Mouse (Mus musculus): ENCODE results near the gene Lama4. TPM values are rescaled to one million over a fixed set of nuclear protein-coding genes. Genes with fewer than 3 reads are reported as not detected.

The Lama4 gene
- total and polyA plus RNA-seq, 3 experiments, result not detected

DNA sequence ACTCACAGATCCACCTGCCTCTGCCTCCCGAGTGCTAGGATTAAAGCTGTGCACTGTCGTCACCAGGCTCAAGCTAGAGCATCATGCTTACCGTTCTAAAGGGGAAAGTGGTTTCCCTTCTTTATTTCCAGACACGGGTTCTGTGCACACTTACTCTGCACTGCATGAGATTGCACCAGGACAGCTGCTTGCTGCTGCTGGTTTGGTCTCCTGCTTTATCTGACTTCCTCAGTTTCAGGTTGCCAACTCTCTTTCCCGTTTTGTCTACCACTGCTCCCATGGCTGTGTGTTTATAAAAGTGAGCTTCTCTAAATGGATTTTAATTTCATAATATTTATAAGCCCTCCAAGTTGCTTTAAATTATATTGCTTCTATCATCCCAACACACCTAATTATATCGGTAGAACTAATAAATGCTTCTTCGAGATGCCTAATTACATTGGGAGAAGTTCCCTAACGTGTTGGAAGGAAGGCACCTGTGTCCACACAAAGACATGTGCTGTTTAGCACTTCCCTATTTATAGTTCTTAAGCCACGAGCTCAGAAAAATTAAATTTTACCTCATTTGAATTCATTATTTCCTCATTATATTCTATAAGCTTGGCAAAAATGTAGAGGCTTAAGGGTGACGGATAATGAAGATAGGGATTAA is 143.6 kb downstream of the Lama4 start:
- H3K4me3 ChIP-seq (ENCODE audit: control insufficient read depth in 1 of 2, insufficient read depth in 1 of 2, low read depth in 2 of 2, low read length in 2 of 2), result no peak overlapping the region
- H3K4me1 ChIP-seq (ENCODE audit: control insufficient read depth in 1 of 2, insufficient read depth in 2 of 2, low read length in 2 of 2), result no peaks in the 10 kb centered on the region
- H3K79me2 ChIP-seq (ENCODE audit: control insufficient read depth, insufficient read depth, low read length, poor library complexity), result no peaks in the 10 kb centered on the region
- H3K27ac ChIP-seq (ENCODE audit: control insufficient read depth, low read depth, low read length), result no peak overlapping the region
- H3K27me3 ChIP-seq (ENCODE audit: control insufficient read depth in 1 of 2, insufficient read depth in 2 of 2, low read length in 2 of 2), result no peaks in the 10 kb centered on the region
- no peaks in the 10 kb centered on the region for H3K9me3 ChIP-seq (replicated peaks; ENCODE audit: insufficient read depth, low read length)
- DNase-seq (ENCODE audit: low read depth, low spot score), result no peak
- no peaks in the 10 kb centered on the region for H3K36me3 ChIP-seq (ENCODE audit: control insufficient read depth in 1 of 2, insufficient read depth in 2 of 2, low read length in 2 of 2)
- no peak overlapping the region for H3K9ac ChIP-seq (ENCODE audit: control insufficient read depth, low read depth, low read length, poor library complexity, severe bottlenecking)
- TF ChIP-seq USF2 (IDR thresholded peaks at IDR 0.05; ENCODE audit: borderline replicate concordance in 1 of 2, insufficient read depth in 1 of 2, low read depth in 1 of 2, low read length in 2 of 2), result no peak
- TF ChIP-seq HCFC1 (IDR thresholded peaks at IDR 0.05; ENCODE audit: low read depth, low read length), result no peak
- no peak for TF ChIP-seq RCOR1 (IDR thresholded peaks at IDR 0.05; ENCODE audit: low read depth, low read length)
- TF ChIP-seq SIN3A (IDR thresholded peaks at IDR 0.05; ENCODE audit: low read length), result no peak
- no peak for TF ChIP-seq ZMIZ1 (IDR thresholded peaks at IDR 0.05; ENCODE audit: low read depth, low read length)
- TF ChIP-seq ELF1 (IDR thresholded peaks at IDR 0.05; ENCODE audit: low read depth, low read length), result no peak
- no peak for TF ChIP-seq MYC (IDR thresholded peaks at IDR 0.05; ENCODE audit: low read depth, low read length)
- TF ChIP-seq USF1 (IDR thresholded peaks at IDR 0.05; ENCODE audit: low read depth, low read length), result no peak
- TF ChIP-seq ZC3H11A (IDR thresholded peaks at IDR 0.05; ENCODE audit: low read depth, low read length), result no peak
- no peak for TF ChIP-seq NELFE (IDR thresholded peaks at IDR 0.05; ENCODE audit: low read depth, low read length)
- no peak for TF ChIP-seq E2F4 (IDR thresholded peaks at IDR 0.05; ENCODE audit: borderline replicate concordance, low read depth, low read length)
- no peak for TF ChIP-seq KAT2A (conservative IDR thresholded peaks at IDR 0.05; ENCODE audit: low read depth, low read length)
- no peak for TF ChIP-seq TCF12 (IDR thresholded peaks at IDR 0.05; ENCODE audit: low read depth, low read length)
- TF ChIP-seq RAD21 (IDR thresholded peaks at IDR 0.05; ENCODE audit: low read depth, low read length), result no peak
- no peak for TF ChIP-seq EP300 (IDR thresholded peaks at IDR 0.05; ENCODE audit: low read depth in 1 of 2, low read length in 2 of 2)
- no peak for TF ChIP-seq ZNF384 (IDR thresholded peaks at IDR 0.05; ENCODE audit: low read depth, low read length)
- no peak for TF ChIP-seq CTCF (IDR thresholded peaks at IDR 0.05 in 2 of 3, conservative IDR thresholded peaks at IDR 0.05 in 1 of 3; ENCODE audit: control insufficient read depth in 1 of 3, insufficient read depth in 1 of 3, low read depth in 2 of 3, low read length in 3 of 3, poor library complexity in 1 of 3, severe bottlenecking in 1 of 3)
- TF ChIP-seq MEF2A (IDR thresholded peaks at IDR 0.05; ENCODE audit: extremely low read depth, insufficient replicate concordance, low read depth, low read length, poor library complexity, severe bottlenecking), result no peak
- no peak for TF ChIP-seq JUND (IDR thresholded peaks at IDR 0.05; ENCODE audit: low read depth, low read length)

DNA sequence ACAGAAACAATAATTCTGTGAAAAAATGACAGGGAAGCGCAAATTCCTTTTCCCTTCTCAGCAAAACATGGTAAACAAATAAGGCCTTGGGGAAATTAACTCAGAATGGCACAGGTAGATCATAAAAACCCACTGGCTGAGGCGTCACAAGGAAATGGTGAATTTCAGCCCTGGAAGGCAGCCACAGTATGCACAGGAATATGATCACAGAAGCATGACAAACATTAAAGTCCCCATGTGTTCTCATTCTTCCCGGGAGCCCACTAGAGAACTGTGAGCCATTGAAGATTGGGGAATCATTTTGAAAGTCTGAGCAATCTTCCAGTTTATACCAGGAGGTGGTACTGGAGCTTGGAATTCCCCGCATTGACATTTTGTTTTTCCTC is 144.2 kb downstream of the Lama4 start:
- no peaks in the 10 kb centered on the region for H3K79me2 ChIP-seq (ENCODE audit: control insufficient read depth, insufficient read depth, low read length, poor library complexity)
- H3K27me3 ChIP-seq (ENCODE audit: control insufficient read depth in 1 of 2, insufficient read depth in 2 of 2, low read length in 2 of 2), result no peaks in the 10 kb centered on the region
- no peaks in the 10 kb centered on the region for H3K9me3 ChIP-seq (replicated peaks; ENCODE audit: insufficient read depth, low read length)
- no peaks in the 10 kb centered on the region for H3K4me1 ChIP-seq (ENCODE audit: control insufficient read depth in 1 of 2, insufficient read depth in 2 of 2, low read length in 2 of 2)
- TF ChIP-seq E2F4 (IDR thresholded peaks at IDR 0.05; ENCODE audit: borderline replicate concordance, low read depth, low read length), result no peak
- no peak for TF ChIP-seq RAD21 (IDR thresholded peaks at IDR 0.05; ENCODE audit: low read depth, low read length)
- no peak for TF ChIP-seq RCOR1 (IDR thresholded peaks at IDR 0.05; ENCODE audit: low read depth, low read length)
- TF ChIP-seq MAX (IDR thresholded peaks at IDR 0.05; ENCODE audit: low read length), result no peak
- TF ChIP-seq SMC3 (IDR thresholded peaks at IDR 0.05; ENCODE audit: low read depth, low read length), result no peak
- TF ChIP-seq NRF1 (IDR thresholded peaks at IDR 0.05; ENCODE audit: insufficient read depth, low read depth, low read length, poor library complexity, severe bottlenecking), result no peak
- no peak for TF ChIP-seq ELF1 (IDR thresholded peaks at IDR 0.05; ENCODE audit: low read depth, low read length)
- TF ChIP-seq ETS1 (IDR thresholded peaks at IDR 0.05; ENCODE audit: low read depth, low read length), result no peak
- no peak for TF ChIP-seq MYC (IDR thresholded peaks at IDR 0.05; ENCODE audit: low read depth, low read length)
- no peak for TF ChIP-seq MXI1 (IDR thresholded peaks at IDR 0.05; ENCODE audit: low read depth, low read length)
- no peak for TF ChIP-seq BHLHE40 (IDR thresholded peaks at IDR 0.05; ENCODE audit: borderline replicate concordance, low read depth, low read length)
- no peak for TF ChIP-seq POLR2AphosphoS5 (IDR thresholded peaks at IDR 0.05; ENCODE audit: borderline replicate concordance, low read depth, low read length)
- no peak for TF ChIP-seq TCF12 (IDR thresholded peaks at IDR 0.05; ENCODE audit: low read depth, low read length)
- TF ChIP-seq TAL1 (IDR thresholded peaks at IDR 0.05; ENCODE audit: low read length), result no peak
- H3K27ac ChIP-seq (ENCODE audit: control insufficient read depth, low read depth, low read length), result no peak overlapping the region
- no peaks in the 10 kb centered on the region for H3K36me3 ChIP-seq (ENCODE audit: control insufficient read depth in 1 of 2, insufficient read depth in 2 of 2, low read length in 2 of 2)
- H3K9ac ChIP-seq (ENCODE audit: control insufficient read depth, low read depth, low read length, poor library complexity, severe bottlenecking), result no peak overlapping the region
- no peak overlapping the region for H3K4me3 ChIP-seq (ENCODE audit: control insufficient read depth in 1 of 2, insufficient read depth in 1 of 2, low read depth in 2 of 2, low read length in 2 of 2)
- DNase-seq (ENCODE audit: low read depth, low spot score), result no peak

Data from MEL (cell line).